Mouse (Mus musculus) thymus, adult 2 months (tissue): Measurements from ENCODE around the gene Apba1. TPM values are rescaled to one million over a fixed set of nuclear protein-coding genes. Genes with fewer than 3 reads are reported as not detected.

Experiments
- DNase-seq: peaks from one replicate; pipeline ENCODE4 v3.0.0; 2021
- H3K27ac ChIP-seq: fragments of 200-500 bp; 2 replicates; pipeline ENCODE4 v1.5.1; 2012; ENCODE audit warnings: low read length, control low read depth; ENCODE audit not compliant: control insufficient read depth, insufficient read depth
- H3K27me3 ChIP-seq: fragments of 200-500 bp; 2 replicates; pipeline ENCODE4 v1.6.1; 2012; ENCODE audit warnings: mild to moderate bottlenecking, low read length, moderate library complexity, mixed read lengths; ENCODE audit not compliant: control insufficient read depth, insufficient read depth
- H3K36me3 ChIP-seq: fragments of 200-500 bp; 2 replicates; pipeline ENCODE4 v1.6.1; 2012; ENCODE audit warnings: mild to moderate bottlenecking, low read length, moderate library complexity; ENCODE audit not compliant: control insufficient read depth, insufficient read depth
- H3K4me1 ChIP-seq: fragments of 200-500 bp; replicated peaks from 2 replicates; pipeline ENCODE4 v1.6.1; 2012; ENCODE audit warnings: low read length; ENCODE audit not compliant: control insufficient read depth, insufficient read depth
- H3K4me3 ChIP-seq: fragments of 200-500 bp; 2 replicates; pipeline ENCODE4 v1.5.1; 2012; ENCODE audit warnings: mild to moderate bottlenecking, low read length, control low read depth, moderate library complexity; ENCODE audit not compliant: control insufficient read depth, insufficient read depth
- CTCF ChIP-seq: fragments of 200-500 bp; IDR thresholded peaks from 2 replicates; pipeline ENCODE4 v1.5.1; 2012; ENCODE audit warnings: mild to moderate bottlenecking, control low read depth, low read length, moderate library complexity, borderline replicate concordance; ENCODE audit not compliant: control insufficient read depth, poor library complexity, insufficient read depth; ENCODE audit errors: extremely low read depth
- POLR2A ChIP-seq: fragments of 200-500 bp; IDR thresholded peaks from 2 replicates; pipeline ENCODE4 v1.6.1; 2012; ENCODE audit warnings: mild to moderate bottlenecking, low read length, control low read depth, moderate library complexity; ENCODE audit not compliant: control insufficient read depth, poor library complexity, insufficient read depth; ENCODE audit errors: extremely low read depth
- WGBS: fragments of 180-500 bp; shearing (Covaris S2); methylation state at CpG from one replicate; pipeline ENCODE4 v1.1.7; 2018; 5-methylcytosine and 5-hydroxymethylcytosine counted together
- polyA plus RNA-seq: library from polyadenylated mRNA; depleted of rRNA; stranded (reverse); fragments of >200 nt; gene quantifications from 2 replicates; pipeline ENCODE4 v1.2.3, GENCODE M21; 2012

Gene Apba1
- polyA plus RNA-seq, 1 experiment = 3.6 TPM

- TF ChIP-seq CTCF (no peak), POLR2A (no peak)
- no peak for DNase-seq
- H3K4me3 ChIP-seq = no peak overlapping the region
- no peaks in the 10 kb centered on the region for H3K27me3 ChIP-seq
- H3K36me3 ChIP-seq = no peaks in the 10 kb centered on the region
- H3K27ac ChIP-seq = no peak overlapping the region
- no peaks in the 10 kb centered on the region for H3K4me1 ChIP-seq
- WGBS = 92% methylated on average over 7 of the region's 7 CpGs
These were observed 212.7 kb downstream of the Apba1 start for GRCm38 (mm10) chr19:23971391-23971790.

- Histone ChIP-seq H3K4me1 (no peaks in the 10 kb centered on the region), H3K27me3 (no peaks in the 10 kb centered on the region), H3K36me3 (no peaks in the 10 kb centered on the region), H3K4me3 (no peak overlapping the region), H3K27ac (no peak overlapping the region)
- 86% methylated on average over 16 of the region's 16 CpGs for WGBS
- no peak for TF ChIP-seq CTCF
- no peak for TF ChIP-seq POLR2A
- no peak for DNase-seq
These were observed 214.4 kb downstream of the Apba1 start for GRCm38 (mm10) chr19:23972881-23973649.

GRCm38 (mm10) chr19:23977901-23978443 lies 219.3 kb downstream of the Apba1 start:
- Histone ChIP-seq H3K4me1 (no peaks in the 10 kb centered on the region), H3K27me3 (no peaks in the 10 kb centered on the region), H3K4me3 (no peak overlapping the region), H3K27ac (no peak overlapping the region), H3K36me3 (no peaks in the 10 kb centered on the region)
- no peak for DNase-seq
- WGBS = 80% methylated on average over 6 of the region's 6 CpGs
- no peak for TF ChIP-seq POLR2A
- no peak for TF ChIP-seq CTCF

GRCm38 (mm10) chr19:23980598-23980997 lies 221.9 kb downstream of the Apba1 start:
- Histone ChIP-seq H3K4me1 (no peaks in the 10 kb centered on the region), H3K4me3 (no peak overlapping the region), H3K27ac (no peak overlapping the region), H3K27me3 (no peaks in the 10 kb centered on the region), H3K36me3 (no peaks in the 10 kb centered on the region)
- 69% methylated on average over 3 of the region's 3 CpGs for WGBS
- no peak for TF ChIP-seq CTCF
- TF ChIP-seq POLR2A = no peak
- no peak for DNase-seq

- no peak for DNase-seq
- no peaks in the 10 kb centered on the region for H3K36me3 ChIP-seq
- H3K27ac ChIP-seq = no peak overlapping the region
- no peak overlapping the region for H3K4me3 ChIP-seq
- 91% methylated on average over 6 of the region's 6 CpGs for WGBS
- H3K27me3 ChIP-seq = no peaks in the 10 kb centered on the region
- TF ChIP-seq CTCF (no peak), POLR2A (no peak)
- H3K4me1 ChIP-seq = no peaks in the 10 kb centered on the region
These were observed 225.5 kb downstream of the Apba1 start for GRCm38 (mm10) chr19:23984186-23984585.

- DNase-seq = no peak
- no peaks in the 10 kb centered on the region for H3K27me3 ChIP-seq
- no peak overlapping the region for H3K4me3 ChIP-seq
- WGBS = 51% methylated on average over 2 of the region's 2 CpGs
- H3K36me3 ChIP-seq = no peaks in the 10 kb centered on the region
- no peak overlapping the region for H3K27ac ChIP-seq
- no peaks in the 10 kb centered on the region for H3K4me1 ChIP-seq
- TF ChIP-seq CTCF (no peak), POLR2A (no peak)
These were observed 228.6 kb downstream of the Apba1 start for GRCm38 (mm10) chr19:23987291-23987690.
